Mouse (Mus musculus) lung, embryonic 15.5 days (tissue): ENCODE measurements around the gene Cabcoco1. TPM values are rescaled to one million over a fixed set of nuclear protein-coding genes. Genes with fewer than 3 reads are reported as not detected.

Source experiments
- polyA plus RNA-seq: library from polyadenylated mRNA; unstranded; fragments of >200 nt; fragmentation: Nextera tagmentation; extraction: Ambion mirVana; gene quantifications from 2 replicates; pipeline ENCODE4 v1.2.1, GENCODE M21; 2015

Cabcoco1 gene
- polyA plus RNA-seq, 1 experiment from 2014 or later: 6.0 TPM

Other genes with a start within 250 kb of the Cabcoco1 start
- 6.1 and 7.2 TPM in 2 replicates for gene Tmem26, start 181.8 kb upstream of the Cabcoco1 start, polyA plus RNA-seq